Mouse (Mus musculus): Measurements from ENCODE around the gene Mov10.

DNA sequence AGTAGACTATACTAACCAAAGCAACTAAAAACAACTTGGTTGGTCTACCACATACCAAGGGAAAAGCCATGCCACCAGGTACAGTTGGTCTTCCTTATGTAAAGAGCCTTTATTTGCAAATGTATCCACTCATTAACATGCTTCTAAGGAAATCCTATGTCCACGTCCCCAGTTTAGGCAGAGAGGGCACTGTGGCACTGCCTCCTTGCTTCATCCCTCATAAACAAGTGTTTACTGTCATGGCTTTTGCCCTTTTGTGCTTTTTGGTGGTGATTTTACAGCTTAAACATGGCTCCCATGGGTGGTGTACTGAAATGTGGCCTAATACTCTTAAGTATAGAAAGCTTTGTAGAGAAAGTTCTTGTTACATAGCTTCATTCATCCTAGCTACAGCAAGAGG lies 2.1 kb upstream of the Mov10 start:
- TF ChIP-seq CTCF (IDR thresholded peaks at IDR 0.05; ENCODE audit: borderline replicate concordance, control insufficient read depth, extremely low read depth, insufficient read depth, low read length, poor library complexity), result no peak
- TF ChIP-seq POLR2A (IDR thresholded peaks at IDR 0.05; ENCODE audit: control insufficient read depth, extremely low read depth, insufficient read depth, low read length, poor library complexity), result no peak
